Comparison of ENCODE assay signal across 28 mouse cellular contexts in the genomic region with DNA sequence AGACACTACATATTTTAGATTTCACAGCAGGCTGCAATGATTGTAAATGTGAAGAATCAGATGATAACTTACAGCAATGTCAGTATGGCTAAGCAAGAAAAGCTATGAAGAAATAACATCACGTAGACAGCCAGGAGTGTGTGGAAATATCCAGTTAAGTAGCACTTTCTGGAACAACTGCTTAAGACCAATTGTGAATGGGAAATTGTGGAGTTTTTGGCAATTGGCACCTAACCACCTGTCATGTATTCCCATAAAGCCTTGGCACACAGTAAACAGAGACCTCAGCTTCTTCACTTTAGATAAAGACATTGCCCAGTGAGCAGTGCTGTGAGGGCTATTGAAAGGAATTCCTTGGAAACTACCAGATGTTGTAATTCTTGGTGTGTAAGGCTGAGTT.
"Had no signal": no experiment of that assay in that cellular context is flagged by ENCODE, and none has a peak within 500 bp of the region (broad histone marks: within the 10 kb centered on the region; RNA-seq: fewer than 3 reads in every experiment).

No protein-coding gene starts in this region.

- H3K9ac ChIP-seq: embryonic facial prominence, embryonic 12.5 days; embryonic facial prominence, embryonic 13.5 days; embryonic facial prominence, embryonic 15.5 days; forebrain, embryonic 12.5 days; forebrain, embryonic 13.5 days; forebrain, embryonic 15.5 days; forebrain, postnatal 0 days had no signal

- H3K4me2 ChIP-seq: embryonic facial prominence, embryonic 12.5 days; embryonic facial prominence, embryonic 13.5 days; embryonic facial prominence, embryonic 15.5 days; forebrain, embryonic 12.5 days; forebrain, embryonic 13.5 days; forebrain, embryonic 15.5 days had no signal

- DNase-seq: cerebellum, adult 8-10 months; cerebellum, adult 9-10 months; cerebellum, adult 9-11 months; cerebellum, postnatal 10 days; cerebellum, postnatal 14 days; cerebellum, postnatal 25 days; cerebellum, postnatal 36 days; embryo, embryonic 11 days; forebrain, postnatal 0 days; gastrocnemius, adult 2 months; gastrocnemius, postnatal 10 days; gastrocnemius, postnatal 14 days; gastrocnemius, postnatal 25 days; gastrocnemius, postnatal 36 days; heart, adult 11 months; heart, adult 18-20 months; heart, adult 2 months had no signal

- ATAC-seq: forebrain, embryonic 13.5 days; forebrain, embryonic 14.5 days; forebrain, embryonic 15.5 days; forebrain, embryonic 16.5 days; forebrain, postnatal 0 days had no signal

- H3K27me3 ChIP-seq: embryonic facial prominence, embryonic 12.5 days; embryonic facial prominence, embryonic 13.5 days; embryonic facial prominence, embryonic 15.5 days; forebrain, embryonic 12.5 days; forebrain, embryonic 13.5 days; forebrain, embryonic 15.5 days had no signal

- H3K9me3 ChIP-seq: embryonic facial prominence, embryonic 10.5 days; embryonic facial prominence, embryonic 12.5 days; embryonic facial prominence, embryonic 13.5 days; embryonic facial prominence, embryonic 15.5 days; forebrain, embryonic 10.5 days; forebrain, embryonic 12.5 days; forebrain, embryonic 13.5 days; forebrain, embryonic 15.5 days had no signal

- H3K36me3 ChIP-seq: embryonic facial prominence, embryonic 10.5 days; embryonic facial prominence, embryonic 12.5 days; embryonic facial prominence, embryonic 13.5 days; embryonic facial prominence, embryonic 15.5 days; forebrain, embryonic 10.5 days; forebrain, embryonic 12.5 days; forebrain, embryonic 15.5 days had no signal

- H3K4me3 ChIP-seq: embryonic facial prominence, embryonic 10.5 days; embryonic facial prominence, embryonic 12.5 days; embryonic facial prominence, embryonic 13.5 days; embryonic facial prominence, embryonic 15.5 days; erythroblast, embryonic 14.5 days; forebrain, embryonic 10.5 days; forebrain, embryonic 12.5 days; forebrain, embryonic 13.5 days; forebrain, embryonic 15.5 days; gastrocnemius, adult 2 months; heart, adult 2 months had no signal

- H3K27ac ChIP-seq: embryonic facial prominence, embryonic 10.5 days; embryonic facial prominence, embryonic 12.5 days; embryonic facial prominence, embryonic 13.5 days; embryonic facial prominence, embryonic 15.5 days; forebrain, embryonic 10.5 days; forebrain, embryonic 12.5 days; forebrain, embryonic 13.5 days; forebrain, embryonic 15.5 days; gastrocnemius, adult 2 months; heart, adult 2 months had no signal

- H3K4me1 ChIP-seq: embryonic facial prominence, embryonic 10.5 days; embryonic facial prominence, embryonic 12.5 days; embryonic facial prominence, embryonic 13.5 days; embryonic facial prominence, embryonic 15.5 days; forebrain, embryonic 10.5 days; forebrain, embryonic 12.5 days; forebrain, embryonic 13.5 days; forebrain, embryonic 15.5 days had no signal
